Mouse (Mus musculus) lung, adult 2 months (tissue): Measurements from ENCODE around the gene Il9r.

ENCODE experiments used
- CTCF ChIP-seq: fragments of 200-500 bp; IDR thresholded peaks from 2 replicates; pipeline ENCODE4 v1.5.1; 2011; ENCODE audit warnings: mild to moderate bottlenecking, low read length, control low read depth; ENCODE audit not compliant: insufficient read depth
- POLR2A ChIP-seq: fragments of 200-500 bp; IDR thresholded peaks from 2 replicates; pipeline ENCODE4 v1.6.1; 2011; ENCODE audit warnings: low read depth, mild to moderate bottlenecking, control low read depth, low read length, borderline replicate concordance; ENCODE audit errors: extremely low read depth

GRCm38 (mm10) chr11:32241391-32241790, 41.3 kb upstream of the Il9r start:
- no peak for TF ChIP-seq CTCF
- no peak for TF ChIP-seq POLR2A
